Mouse (Mus musculus): ENCODE data around the gene Trim45.

DNA sequence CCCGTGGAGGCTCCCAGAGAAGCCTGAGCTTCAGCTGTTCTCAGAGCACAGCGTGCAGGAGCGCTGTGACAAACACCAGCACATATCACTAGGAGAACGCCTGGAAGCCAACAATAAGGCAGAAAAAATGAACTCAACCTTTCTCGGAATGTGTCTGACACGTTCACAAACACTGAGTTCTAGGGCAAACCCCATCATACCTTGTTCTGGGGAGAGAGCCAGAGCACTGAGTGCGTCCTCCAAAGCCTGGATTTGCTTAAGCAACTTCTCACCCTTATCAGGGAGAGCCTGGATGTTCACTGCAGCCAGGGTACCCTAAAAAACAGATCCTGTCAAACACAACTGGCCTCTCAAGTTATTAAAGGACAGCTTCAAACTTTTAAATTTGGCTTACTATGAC, 39.5 kb downstream of the Trim45 start:
- TF ChIP-seq CTCF (IDR thresholded peaks at IDR 0.05; ENCODE audit: borderline replicate concordance, extremely low read depth, insufficient read depth, insufficient read length), result no peak
- TF ChIP-seq POLR2A (IDR thresholded peaks at IDR 0.05; ENCODE audit: borderline replicate concordance, extremely low read depth, insufficient read depth, insufficient read length, poor library complexity, severe bottlenecking), result no peak

Data from brain, embryonic 14.5 days (tissue).